Mouse (Mus musculus): Measurements from ENCODE around the gene Ube2v1.
"Not testable (repeated sequence)": the region's sequence is repeated elsewhere in the genome, so short reads cannot be mapped to it uniquely, and the experiment has no call there.

Ube2v1 gene

DNA sequence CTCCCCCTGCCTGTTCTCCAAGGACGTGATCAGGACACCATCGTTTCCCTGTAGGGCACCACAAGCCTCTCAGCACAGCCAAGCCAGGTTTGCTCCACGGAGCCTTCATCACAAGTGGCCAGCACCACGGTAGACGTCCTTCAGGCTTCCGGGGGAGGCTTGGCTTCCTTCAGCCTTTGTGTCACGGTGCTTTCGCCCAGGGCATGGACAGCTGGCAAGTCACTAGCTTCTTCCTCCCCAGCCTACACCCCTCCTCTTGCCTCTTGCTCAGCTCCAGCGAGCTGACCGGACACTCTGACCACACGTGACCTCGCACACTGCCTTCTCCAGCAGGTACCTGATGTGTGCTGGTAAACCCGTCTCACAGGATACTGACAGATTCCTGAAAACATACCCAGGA is 9.5 kb downstream of the Ube2v1 start:
- DNase-seq (ENCODE audit: low read depth), result no peak

GRCm38 (mm10) chr2:167621255-167622087 is 10.4 kb downstream of the Ube2v1 start:
- DNase-seq (ENCODE audit: low read depth), result peak; percentile 53

- no peak for DNase-seq (ENCODE audit: low read depth)
These were observed 14.4 kb downstream of the Ube2v1 start for GRCm38 (mm10) chr2:167617472-167617871.

GRCm38 (mm10) chr2:167617034-167617433 is 14.9 kb downstream of the Ube2v1 start:
- DNase-seq (ENCODE audit: low read depth), result no peak

- DNase-seq (ENCODE audit: low read depth), result not testable (repeated sequence)
These were observed 18.6 kb downstream of the Ube2v1 start for GRCm38 (mm10) chr2:167613335-167613734.

DNA sequence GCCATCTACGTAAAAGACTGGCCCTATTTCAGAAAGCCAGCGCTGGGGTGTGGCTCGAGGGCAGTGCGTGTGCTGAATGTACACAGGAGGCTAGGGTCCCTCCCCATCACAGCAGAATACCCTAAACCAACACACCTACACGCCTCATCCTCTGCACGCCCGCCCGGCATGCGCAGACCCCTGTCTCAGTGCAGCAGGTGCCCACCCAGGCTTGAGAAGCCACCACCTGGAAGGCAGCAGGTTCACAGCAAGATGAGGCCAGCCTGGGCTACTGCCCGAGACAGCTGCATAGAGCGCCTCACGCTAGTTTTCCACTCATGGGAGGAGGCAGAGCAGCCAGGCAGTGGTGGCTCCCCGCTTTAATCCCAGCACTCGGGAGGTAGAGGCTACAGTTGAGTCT is 19.8 kb downstream of the Ube2v1 start:
- no peak for DNase-seq (ENCODE audit: low read depth)

DNA sequence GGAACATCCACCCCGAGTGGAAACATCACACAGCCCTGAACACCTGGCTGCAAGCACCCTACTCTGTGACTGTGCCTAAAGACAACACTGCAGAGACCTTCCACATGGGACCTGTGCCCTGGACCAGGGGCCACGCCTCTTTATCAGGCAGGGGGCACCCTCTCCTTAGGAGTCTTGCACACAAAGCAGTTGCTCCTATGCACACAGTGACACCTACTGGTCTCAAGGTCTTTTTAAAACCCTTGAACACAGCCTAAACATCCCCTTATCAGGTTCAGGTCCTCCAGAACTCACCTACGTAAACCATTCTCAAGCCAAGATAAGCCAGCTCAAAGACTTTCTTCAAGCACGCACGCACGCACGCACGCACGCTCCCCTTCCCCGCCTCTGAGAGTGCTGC is 20.6 kb downstream of the Ube2v1 start:
- DNase-seq (ENCODE audit: low read depth), result no peak

DNA sequence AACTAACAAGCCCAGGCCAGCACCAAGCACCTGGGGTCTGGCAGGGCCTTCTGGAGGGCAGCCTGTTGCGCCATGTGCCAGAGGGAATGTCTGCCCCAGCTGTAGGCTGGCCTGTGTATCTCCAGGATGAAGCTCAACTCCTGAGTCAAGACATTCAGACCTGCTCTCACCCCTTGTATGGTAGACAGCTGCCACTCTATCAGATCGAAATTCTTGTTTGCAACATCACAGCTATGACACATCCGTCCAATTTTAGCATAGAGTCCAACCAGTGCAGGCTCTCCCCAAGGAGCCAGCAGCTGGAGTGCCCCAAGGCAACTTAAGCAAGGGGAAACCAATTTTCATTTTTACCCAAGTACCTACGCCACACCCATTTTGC is 25.2 kb downstream of the Ube2v1 start:
- DNase-seq (ENCODE audit: low read depth), result no peak

GRCm38 (mm10) chr2:167605817-167606744 is 25.8 kb downstream of the Ube2v1 start:
- no peak for DNase-seq (ENCODE audit: low read depth)

- peak; percentile 90 for DNase-seq (ENCODE audit: low read depth)
These were observed 26.6 kb downstream of the Ube2v1 start for GRCm38 (mm10) chr2:167605178-167605794.

- DNase-seq (ENCODE audit: low read depth), result no peak
These were observed 28.9 kb downstream of the Ube2v1 start for GRCm38 (mm10) chr2:167602978-167603377.

GRCm38 (mm10) chr2:167602364-167602763 is 29.5 kb downstream of the Ube2v1 start:
- no peak for DNase-seq (ENCODE audit: low read depth)

DNA sequence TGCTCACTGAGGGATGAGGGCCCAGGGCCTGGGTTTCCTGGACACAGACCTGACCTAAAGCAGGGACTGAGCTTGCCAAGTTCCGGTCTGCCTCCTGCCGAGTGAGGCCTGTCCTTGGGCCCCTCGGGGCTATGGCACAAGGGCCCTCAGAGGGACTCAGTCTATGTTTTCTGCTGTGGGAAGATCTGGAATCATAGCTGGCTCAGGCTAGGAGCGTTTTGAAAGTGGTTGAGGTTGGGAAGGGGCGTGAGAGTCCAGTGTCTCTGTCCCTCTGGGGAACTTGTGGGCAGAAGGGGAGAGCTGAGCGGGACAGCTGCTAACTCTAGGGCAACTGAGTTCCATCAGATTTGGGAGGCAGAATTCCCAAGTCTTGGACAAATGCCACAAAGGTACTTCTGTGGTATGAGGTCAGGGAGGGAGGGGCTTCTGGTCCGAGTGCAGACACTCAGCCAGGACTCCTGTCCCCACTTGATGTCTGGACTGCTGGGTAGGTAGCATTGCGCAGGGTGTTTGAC is 31.4 kb downstream of the Ube2v1 start:
- no peak for DNase-seq (ENCODE audit: low read depth)

- no peak for DNase-seq (ENCODE audit: low read depth)
These were observed 32.0 kb downstream of the Ube2v1 start for GRCm38 (mm10) chr2:167599917-167600316.

DNA sequence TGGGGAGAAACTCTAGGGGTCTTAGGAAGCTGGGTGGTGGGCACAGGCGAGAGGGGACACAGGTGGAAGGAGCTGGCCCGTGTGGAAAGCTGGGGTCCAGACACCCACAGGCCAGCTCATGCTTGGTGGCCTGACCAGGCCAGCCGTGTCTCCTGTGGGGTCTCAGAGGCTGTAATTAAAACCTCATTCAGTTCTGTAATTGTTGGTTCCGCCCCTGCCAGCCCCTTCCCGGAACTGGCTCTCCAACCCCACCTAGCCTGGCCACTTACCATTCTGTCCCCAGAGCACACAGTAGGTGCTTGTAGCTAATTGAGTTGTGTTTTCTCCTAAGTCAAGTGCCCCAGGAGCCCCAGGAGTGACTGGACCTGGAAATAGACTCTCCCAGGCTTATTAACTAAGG is 32.7 kb downstream of the Ube2v1 start:
- DNase-seq (ENCODE audit: low read depth), result no peak

DNA sequence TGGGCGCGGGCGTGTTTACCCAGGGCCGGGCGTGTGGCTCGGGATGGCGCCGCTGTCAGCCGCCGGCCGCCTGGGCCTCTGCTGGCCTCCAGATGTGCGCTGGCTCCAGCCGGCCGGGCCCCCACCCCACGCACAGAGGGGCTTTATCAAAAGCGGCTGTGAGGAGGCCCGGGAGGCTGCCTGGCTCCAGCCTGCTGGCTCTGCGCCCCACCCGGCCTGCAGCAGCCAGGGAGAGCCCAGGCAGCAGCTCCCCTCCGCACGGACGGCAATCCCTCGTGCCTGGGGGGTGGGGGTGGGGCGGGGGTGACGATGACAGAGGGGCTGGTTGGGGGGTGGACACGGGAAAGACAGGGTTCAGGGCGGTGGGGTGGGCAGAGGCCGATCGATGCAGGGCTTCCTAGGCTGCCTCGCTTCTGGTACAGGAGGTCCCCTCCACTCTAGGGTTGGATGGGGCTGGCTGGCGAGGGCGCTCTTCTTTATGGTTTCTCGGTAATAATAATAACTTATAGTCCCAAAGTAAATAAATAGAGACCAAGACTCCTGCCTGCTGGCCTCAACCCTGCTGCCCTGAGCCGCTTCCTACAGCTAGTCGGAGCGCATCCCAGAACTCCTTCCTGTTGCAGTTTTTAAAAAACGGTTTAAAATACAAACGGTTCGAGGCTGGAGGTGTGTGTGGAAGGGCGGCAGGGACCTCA is 34.3 kb downstream of the Ube2v1 start:
- DNase-seq (ENCODE audit: low read depth), result no peak

- DNase-seq (ENCODE audit: low read depth), result no peak
These were observed 35.0 kb downstream of the Ube2v1 start for GRCm38 (mm10) chr2:167596726-167597491.

GRCm38 (mm10) chr2:167596262-167596661 is 35.6 kb downstream of the Ube2v1 start:
- no peak for DNase-seq (ENCODE audit: low read depth)

DNA sequence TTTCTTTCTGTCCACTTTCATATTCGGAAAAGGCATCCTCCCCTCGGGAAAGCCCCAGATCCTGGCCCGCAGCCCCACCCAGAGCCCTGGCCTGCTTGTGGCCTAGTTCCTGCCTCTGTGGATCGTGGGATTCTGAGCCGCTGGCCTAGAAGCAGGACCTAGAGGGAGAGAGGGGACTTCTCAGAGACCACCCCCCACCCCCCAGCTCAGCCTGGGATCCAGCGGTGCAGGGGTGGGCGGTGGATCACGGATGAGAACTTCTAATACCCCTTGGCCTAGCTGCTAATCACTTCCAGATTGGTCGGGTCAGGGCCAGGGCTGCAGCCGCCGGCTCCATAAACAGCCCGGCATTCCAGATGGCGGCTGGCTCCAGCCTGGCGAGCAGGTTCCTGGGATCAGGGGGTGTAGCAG is 36.1 kb downstream of the Ube2v1 start:
- no peak for DNase-seq (ENCODE audit: low read depth)

DNA sequence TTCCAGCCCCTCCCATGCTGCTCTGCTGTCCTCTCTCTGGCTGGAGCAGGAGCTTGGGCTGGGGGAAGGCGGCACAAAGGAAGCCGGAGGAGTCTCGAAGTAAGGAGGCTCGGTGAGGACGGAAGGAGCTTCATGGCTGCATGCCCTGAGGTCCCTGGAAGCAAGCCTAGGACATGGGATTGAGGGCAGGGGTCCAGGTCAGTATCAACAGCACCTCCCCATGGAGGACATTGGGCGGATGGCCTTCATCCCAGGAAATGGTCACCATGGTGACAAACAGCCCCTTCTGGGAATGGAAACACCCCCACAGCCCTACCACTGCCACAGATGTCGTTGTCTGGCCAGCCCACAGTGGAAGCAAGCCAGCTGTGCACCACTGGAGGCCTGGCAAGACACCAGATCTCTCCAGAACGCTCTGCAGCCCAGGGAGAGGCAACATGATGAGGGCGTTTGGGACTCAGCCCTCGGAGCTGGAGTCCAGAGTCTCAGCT is 37.4 kb downstream of the Ube2v1 start:
- DNase-seq (ENCODE audit: low read depth), result no peak
